Mouse (Mus musculus): ENCODE results near the gene Prps1l1. TPM values are rescaled to one million over a fixed set of nuclear protein-coding genes. Genes with fewer than 3 reads are reported as not detected.

The Prps1l1 gene
- not detected for total RNA-seq (2021)

GRCm38 (mm10) chr12:34984461-34984860 lies at the start of gene Prps1l1:
TSS of gene Prps1l1 (plus strand) at chr12:34984761.
- no peak for DNase-seq

DNA sequence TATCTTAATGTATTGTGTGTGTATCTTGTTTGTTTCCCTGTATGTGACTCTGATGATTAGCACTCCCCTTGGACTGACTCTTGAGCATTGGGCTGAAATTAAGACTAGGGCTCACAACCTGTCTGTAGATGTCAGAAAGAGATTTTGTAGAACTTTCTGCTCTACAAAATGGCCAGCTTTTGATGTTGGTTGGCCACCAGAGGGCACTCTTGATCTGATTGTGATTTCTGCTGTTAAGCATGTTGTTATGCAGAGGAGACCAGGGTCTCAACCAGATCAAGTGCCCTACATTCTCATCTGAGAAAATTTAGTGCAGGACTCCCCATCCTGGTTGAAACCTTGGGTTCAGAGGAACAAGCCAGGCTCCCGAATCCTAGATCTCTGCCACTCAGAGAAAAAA lies 46.6 kb upstream of the Prps1l1 start:
- no peak for DNase-seq

- no peak for DNase-seq
Measured at GRCm38 (mm10) chr12:34949066-34949706, 35.4 kb upstream of the Prps1l1 start.

DNA sequence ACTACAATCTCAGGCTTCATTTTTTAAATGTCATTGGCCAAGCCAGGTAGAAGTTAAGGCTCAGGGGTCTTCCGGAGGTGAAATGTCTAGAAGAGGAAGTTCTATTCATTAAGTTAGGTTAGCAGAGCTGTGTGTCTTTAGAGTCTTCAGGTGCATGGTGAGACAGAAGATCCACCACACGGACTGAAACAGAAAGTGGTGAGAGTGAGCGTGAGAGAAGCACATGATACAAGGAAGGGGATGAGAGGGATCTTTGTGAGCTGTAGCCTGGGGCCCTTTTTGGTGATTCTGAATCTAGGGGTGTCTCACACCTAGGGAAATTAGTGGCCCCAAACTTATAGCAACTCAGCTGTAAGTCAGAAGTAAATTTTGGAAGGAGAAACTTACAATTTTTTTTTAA lies 8.6 kb upstream of the Prps1l1 start:
- DNase-seq = no peak

DNA sequence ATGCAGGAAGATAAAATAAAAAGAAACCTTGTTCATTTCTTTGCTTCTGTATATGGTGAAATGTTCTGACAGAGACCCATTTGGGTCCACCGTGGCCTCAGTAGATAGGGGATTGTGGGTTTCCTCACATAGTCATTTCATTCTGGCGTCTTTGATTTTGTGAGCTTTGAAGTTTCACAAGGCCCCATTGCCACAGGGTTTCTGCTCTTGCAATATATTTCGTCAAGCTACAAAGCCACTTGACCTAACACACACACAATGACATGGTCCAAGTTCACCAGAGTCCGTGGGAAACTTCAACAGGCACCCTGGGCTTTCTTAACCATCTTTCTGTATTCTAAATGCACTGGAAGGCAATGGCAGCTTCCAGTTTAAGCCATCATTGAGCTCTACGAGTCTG lies 1.3 kb downstream of the Prps1l1 start:
- DNase-seq = no peak

DNA sequence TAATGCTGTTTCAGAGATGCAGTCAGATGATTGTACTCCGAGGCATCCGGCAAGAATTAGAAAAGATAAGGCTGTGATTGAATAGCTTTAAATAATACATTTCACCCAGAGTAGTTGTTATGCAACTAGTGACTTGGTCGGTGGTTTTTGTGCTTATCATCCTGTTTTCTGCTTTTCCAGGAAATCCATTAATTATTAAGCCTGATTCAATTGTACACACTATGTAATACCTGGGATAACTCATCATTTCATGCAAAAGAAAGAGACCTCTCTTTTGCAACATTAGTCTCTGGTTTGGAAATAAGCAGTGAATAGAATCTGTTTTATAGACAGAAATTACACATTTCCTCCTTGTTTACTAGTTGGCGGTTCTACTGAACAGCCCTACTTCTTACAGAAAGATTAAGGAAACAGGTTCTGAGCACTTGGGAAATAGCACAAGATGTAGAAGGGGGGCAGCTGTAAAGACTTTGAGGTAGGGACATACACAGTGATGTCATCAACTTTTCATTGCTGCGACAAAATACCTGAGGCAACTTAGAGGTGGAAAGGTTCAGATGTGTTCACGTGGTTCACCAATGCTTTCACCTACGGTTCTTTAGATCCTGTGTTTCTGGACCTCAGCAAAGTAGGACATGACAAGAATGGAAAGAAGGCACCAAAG lies 5.1 kb downstream of the Prps1l1 start:
- no peak for DNase-seq

DNA sequence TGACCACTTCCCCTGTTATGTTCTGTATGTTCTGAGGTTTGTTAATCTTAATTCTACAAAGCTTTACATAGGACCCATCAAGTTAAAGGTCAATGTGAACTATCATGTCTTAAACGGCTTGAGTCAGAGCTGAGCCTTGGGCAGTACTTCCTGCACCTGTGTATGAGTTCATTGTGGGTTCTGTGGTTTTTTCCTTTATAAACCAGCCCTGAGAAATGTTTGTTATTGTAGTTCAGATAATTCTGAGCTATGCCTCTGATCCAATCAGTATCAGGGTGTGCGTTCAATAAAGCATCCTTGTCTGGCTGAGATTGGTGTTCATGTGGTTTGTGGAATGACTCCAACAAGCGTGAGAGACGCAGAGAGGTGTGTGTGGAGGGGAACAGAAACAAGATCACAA lies 5.8 kb downstream of the Prps1l1 start:
- no peak for DNase-seq

GRCm38 (mm10) chr12:34991900-34992299 lies 7.3 kb downstream of the Prps1l1 start:
- no peak for DNase-seq

- no peak for DNase-seq
Measured at GRCm38 (mm10) chr12:34997597-34998182, 13.1 kb downstream of the Prps1l1 start.

GRCm38 (mm10) chr12:34998778-34999467 lies 14.4 kb downstream of the Prps1l1 start:
- DNase-seq = no peak

- no peak for DNase-seq
Measured at GRCm38 (mm10) chr12:35000323-35000722, 15.8 kb downstream of the Prps1l1 start.

DNA sequence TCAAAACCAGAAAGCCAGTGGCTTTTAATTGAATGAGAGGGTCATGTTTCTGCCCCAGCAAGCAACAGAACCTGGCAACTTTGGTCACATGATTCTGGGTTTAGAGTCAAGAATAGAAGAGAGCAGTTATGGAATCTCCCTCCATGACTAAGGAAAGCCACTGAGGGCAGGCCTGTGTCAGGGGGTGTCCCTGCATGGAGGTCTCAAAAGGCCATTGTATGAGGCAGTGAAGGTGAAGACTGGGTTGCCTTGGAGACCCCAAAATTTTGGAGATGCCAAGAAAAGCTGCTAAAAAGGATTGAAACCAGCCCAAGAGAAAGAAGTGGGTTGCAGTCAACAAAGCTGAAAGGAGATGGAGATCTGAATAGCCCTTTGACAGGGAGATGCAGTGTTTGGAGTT lies 21.2 kb downstream of the Prps1l1 start:
- no peak for DNase-seq

DNA sequence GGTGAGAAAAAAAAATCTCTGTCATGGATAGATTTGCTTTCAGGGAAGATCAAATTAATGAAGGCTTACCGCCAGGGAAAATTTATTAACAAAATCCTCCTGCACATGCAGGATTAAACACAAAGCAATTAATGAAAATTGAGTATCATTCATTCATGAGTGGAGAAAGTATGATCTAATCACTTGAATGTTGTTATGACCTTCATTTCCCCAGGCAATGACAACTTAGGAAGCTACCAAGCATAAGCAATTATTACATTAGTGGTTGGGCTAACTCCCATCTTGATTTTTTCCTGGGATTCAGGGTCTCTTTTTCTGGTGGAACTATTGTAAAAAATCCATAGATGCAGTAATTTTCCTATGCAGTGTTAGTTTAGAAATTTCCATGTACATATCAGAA lies 23.3 kb downstream of the Prps1l1 start:
- no peak for DNase-seq

DNA sequence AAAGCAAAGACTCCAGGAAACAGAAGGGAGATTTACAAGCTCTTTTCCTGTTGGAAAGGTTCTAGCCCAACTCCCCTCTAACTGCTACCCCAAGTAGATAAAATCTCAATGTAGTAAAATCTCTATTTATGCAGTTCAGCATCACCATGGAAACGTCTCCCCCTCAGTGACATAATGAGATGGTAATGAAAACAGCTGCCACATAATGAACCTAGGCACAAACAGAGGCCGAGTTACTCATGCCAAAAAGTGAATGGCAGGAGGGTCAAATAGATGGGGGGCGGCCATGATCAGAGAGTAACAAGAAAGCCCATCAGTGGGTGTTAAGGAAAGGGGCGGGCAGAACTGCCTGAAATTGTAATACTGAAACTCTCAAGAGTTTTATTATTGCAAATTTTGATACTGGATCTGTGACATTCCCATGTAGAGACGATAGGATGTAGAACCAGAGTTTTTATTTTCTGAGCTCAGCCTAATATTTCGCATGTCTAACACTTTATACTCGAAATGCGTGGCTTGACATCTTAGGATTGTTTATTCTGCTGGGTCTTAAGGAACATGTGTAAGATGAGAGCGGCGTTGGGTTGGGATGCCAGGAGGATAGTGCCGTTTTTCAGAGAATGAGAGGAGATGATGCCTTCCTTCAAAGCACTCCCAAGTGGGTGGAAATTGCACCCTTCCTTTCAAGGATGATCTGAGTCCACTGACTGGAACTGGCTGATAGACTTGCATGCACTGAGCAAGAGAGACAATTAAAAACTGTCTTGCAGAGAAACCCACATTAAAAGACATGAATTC lies 24.0 kb downstream of the Prps1l1 start:
- peak; percentile 17 to 31 for DNase-seq

DNA sequence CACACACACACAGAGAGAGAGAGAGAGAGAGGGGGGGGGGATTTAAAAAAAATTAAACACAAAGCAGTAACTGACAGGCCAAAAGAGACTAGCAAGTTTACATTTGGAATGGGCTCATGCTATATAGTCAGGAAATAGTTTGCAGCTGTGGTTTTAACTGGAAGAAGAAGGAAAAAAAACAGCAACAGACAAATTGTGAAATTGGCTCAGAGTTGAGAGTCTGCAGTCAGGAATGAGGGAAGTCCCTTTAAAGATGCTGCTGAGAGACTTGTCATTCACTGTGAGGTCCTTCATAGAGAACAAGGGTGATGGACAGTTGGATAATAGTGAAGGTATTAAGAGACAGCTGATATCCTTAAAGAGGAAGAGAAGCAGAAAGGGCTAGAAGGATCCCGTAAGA lies 26.9 kb downstream of the Prps1l1 start:
- no peak for DNase-seq

GRCm38 (mm10) chr12:35013950-35014349 lies 29.4 kb downstream of the Prps1l1 start:
- no peak for DNase-seq

DNA sequence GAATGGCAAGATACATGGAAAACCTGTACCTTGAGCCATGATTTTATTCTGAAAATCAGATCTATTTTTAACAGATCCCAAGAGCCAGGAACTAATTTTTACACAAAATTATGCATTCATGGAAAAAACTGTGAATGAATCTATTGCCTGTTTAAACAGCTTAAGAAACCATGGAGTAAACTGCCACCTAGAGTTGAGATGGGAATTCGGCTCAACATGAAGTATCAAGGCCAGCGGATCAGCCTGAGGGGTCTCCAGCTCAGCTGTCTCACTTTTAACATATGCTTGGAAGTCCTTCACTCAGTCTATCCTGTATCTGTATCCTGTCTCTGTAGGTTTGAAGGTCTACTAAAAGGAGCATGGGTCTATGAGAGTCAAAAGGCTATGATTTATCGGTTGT lies 31.5 kb downstream of the Prps1l1 start:
- no peak for DNase-seq

DNA sequence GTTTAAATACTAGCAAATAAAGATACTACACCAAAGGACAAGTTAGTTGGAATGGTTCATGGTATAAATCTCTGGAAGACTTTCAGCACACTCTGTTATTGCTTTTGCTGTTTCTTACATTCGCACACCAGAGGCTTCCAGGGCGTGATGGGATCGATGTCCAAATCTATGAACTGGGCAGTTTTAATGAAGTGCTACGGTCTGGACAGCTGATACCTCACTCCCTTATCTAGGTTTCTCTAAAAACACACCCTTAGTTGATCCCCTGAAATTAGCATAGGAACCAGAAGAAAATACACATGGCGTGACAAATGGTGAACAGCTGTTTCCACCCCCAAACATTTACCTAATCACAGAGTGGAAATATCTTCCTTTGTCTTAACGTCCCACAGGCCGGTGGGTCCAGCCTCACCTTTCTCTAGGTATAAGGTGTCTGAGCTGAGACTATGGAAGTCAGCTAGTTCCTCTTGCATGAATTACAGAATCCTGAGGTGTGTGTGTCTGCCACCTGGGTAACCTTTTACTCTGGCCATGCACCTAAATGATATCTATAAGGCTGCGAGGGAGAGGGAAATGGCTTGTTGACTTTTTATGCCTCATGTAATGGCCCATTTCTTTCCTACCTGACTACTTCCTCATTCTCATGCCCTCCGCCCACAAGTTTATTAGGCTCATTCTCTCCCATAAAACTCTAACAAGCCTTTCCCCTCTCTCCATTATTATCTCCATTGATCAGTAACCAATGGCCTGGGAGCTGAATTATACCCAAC lies 32.1 kb downstream of the Prps1l1 start:
- no peak for DNase-seq

GRCm38 (mm10) chr12:35018679-35019237 lies 34.2 kb downstream of the Prps1l1 start:
- no peak for DNase-seq

GRCm38 (mm10) chr12:35021285-35021684 lies 36.7 kb downstream of the Prps1l1 start:
- no peak for DNase-seq

DNA sequence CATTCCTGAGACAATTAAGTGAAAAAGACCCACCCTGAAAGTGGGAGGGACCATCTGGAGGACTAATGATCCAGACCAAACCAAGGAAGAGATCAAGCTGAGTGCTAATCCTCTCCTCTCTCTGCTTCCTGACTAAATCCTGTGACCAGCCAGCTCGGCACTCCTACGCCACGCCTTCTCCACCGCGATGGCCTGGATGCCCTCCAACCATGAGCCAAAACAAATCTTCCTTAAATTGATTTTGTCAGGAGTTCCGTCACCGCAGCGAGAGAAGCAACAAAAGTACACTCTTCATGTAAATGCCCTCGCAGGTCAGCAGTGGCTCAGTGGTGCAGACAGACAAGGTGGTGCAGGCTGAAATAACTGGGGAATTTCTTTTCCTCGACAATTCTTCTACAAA lies 37.5 kb downstream of the Prps1l1 start:
- DNase-seq = no peak
